Mouse (Mus musculus): ENCODE data around the gene Snrnp25. TPM values are rescaled to one million over a fixed set of nuclear protein-coding genes. Genes with fewer than 3 reads are reported as not detected.

The Snrnp25 gene
- total RNA-seq, 2 experiments from 2014 or later, result 20.6 to 22.4 TPM

DNA sequence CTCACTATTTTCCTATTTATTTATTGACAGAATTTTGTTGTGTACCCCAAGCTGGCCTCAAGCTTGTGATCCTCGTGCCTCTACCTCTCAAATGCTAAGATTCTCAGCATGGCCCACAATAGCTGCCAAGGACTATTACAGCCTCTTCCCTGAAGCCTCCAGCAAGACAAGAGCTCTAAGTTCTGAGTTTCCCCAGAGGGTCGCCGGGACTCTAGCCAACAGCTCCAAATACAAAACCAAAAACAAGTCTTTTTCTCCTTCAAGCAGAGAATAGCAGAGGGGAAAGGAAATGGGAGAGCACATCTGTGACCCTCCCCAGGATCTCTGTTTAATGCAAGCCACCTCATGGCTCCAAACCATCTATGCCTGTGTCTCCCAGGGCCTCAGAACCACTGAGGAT lies 38.8 kb downstream of the Snrnp25 start:
- Histone ChIP-seq H3K27ac (peak overlapping the region; percentile 66), H3K4me3 (no peak overlapping the region)
- no peak for DNase-seq (ENCODE audit: low spot score in 2 of 2)
- TF ChIP-seq CTCF (conservative IDR thresholded peaks at IDR 0.05), result no peak

DNA sequence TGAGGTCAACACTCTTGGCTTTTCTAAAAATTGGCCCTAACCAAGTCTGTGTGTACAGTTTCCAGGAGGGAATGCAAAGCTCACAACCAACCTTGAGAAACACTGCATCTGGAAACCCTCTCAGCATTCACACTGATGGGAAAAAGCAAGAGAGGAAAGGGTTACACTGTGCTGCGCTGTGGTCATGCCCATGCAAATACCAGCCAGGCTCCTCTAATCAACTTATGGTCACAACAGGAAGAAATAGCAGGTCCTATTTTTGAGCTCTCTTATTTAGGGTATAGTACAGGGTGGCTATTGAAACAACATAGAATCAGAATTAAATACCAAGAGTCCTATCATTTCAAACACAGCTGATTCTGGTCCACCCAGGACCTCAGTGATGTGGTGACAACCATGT lies 39.4 kb downstream of the Snrnp25 start:
- no peak for TF ChIP-seq CTCF (conservative IDR thresholded peaks at IDR 0.05)
- Histone ChIP-seq H3K4me3 (no peak overlapping the region), H3K27ac (peak overlapping the region; percentile 66)
- DNase-seq (ENCODE audit: low spot score in 2 of 2), result no peak

DNA sequence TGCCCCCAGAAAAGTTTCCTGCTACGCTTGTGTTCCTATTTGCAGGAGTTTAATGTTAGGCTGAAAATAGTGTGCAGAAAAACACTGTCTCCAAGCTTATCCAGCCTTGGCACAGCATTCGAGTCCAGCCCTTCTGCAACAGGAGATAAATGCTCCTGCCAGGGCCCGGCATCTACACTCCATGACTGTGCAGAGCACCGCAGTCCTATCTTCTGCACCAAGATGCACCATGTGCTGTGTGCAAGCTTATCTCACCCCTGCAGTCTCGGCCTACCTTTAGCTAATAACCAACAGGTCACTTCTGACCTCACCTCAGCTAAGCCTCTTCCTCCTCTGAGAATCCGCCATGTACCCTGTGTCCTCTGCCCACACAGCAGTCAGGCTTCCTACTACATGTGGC lies 40.4 kb downstream of the Snrnp25 start:
- no peak overlapping the region; the same call in 1 of the 2 replicates for H3K27ac ChIP-seq
- H3K4me3 ChIP-seq, result no peak overlapping the region
- no peak for TF ChIP-seq CTCF (conservative IDR thresholded peaks at IDR 0.05)
- no peak for DNase-seq (ENCODE audit: low spot score in 2 of 2)

- H3K27ac ChIP-seq, result no peak overlapping the region
- DNase-seq (ENCODE audit: low spot score in 2 of 2), result no peak
- TF ChIP-seq CTCF (conservative IDR thresholded peaks at IDR 0.05), result peak; percentile 64
- H3K4me3 ChIP-seq, result no peak overlapping the region
These were observed 41.9 kb downstream of the Snrnp25 start for GRCm38 (mm10) chr11:32247068-32247467.

DNA sequence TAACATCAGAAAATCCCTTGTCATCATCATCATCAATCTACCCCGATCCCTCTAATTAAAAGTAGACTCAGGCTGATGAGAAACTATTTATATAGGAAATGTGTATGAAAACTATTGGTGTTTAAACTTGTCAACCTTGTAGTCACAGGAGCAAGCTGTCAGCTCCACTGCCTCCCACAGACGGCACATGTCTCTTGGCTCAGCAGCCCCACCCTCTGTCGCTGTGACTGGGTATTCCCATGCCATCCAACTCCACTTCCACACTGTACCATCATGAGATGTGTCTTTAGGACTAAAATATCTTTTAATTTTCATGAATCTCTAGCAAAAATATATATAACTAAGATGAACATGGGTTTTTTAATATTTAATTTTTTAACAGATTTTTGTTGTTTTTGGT lies 43.1 kb downstream of the Snrnp25 start:
- H3K27ac ChIP-seq, result peak overlapping the region; percentile 15; the same call in 1 of the 2 replicates
- no peak overlapping the region for H3K4me3 ChIP-seq
- no peak; the same call in 1 of the 2 replicates for TF ChIP-seq CTCF (conservative IDR thresholded peaks at IDR 0.05)
- peak in 1 of 2 experiments; percentile 61 for DNase-seq (ENCODE audit: low spot score in 2 of 2)

DNA sequence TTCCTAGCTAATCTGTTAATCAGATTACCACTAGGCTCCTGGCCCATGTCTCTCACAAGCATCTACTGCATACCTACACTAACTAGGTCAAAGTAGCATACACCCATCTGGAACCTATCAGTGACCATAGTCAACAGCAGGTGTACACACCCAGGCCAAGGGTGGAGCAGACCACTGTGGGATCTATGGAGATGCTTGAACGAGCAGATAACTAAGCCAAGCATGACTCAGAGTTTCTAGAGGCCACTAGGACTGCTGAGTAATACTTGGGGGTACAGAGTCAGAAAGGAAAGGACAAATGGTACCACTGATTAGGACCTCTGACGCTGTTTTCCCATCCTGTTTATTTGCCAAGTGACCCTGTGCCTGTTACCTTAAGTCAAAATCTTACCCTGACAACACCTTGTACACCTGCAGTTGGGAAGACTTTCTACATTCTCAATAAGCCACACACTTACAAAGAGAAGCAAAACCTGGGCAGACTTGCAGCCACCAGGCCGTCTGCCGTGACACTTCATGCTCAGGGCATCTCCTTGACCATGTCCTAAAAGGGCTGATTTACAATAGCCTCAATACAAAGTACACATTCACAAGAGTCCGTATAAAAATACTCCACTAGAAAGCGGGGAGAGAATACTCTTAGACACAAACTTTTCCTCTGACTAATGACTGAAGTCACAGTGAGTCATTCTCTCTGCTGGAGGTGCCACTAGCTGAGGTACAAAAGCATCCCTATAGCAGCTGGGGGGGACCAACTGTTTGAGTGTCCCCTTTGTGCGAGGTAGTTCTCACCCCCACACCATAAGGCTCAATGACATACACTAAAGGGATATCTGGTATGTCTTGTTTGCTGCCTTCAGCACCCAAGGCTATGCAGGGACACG lies 45.9 kb downstream of the Snrnp25 start:
- Histone ChIP-seq H3K4me3 (no peak overlapping the region), H3K27ac (no peak overlapping the region)
- no peak for TF ChIP-seq CTCF (conservative IDR thresholded peaks at IDR 0.05)
- DNase-seq (ENCODE audit: low spot score in 2 of 2), result no peak

- TF ChIP-seq CTCF (conservative IDR thresholded peaks at IDR 0.05), result no peak
- H3K4me3 ChIP-seq, result no peak overlapping the region
- DNase-seq (ENCODE audit: low spot score in 2 of 2), result no peak
- H3K27ac ChIP-seq, result no peak overlapping the region
These were observed 47.9 kb downstream of the Snrnp25 start for GRCm38 (mm10) chr11:32253121-32253520.

DNA sequence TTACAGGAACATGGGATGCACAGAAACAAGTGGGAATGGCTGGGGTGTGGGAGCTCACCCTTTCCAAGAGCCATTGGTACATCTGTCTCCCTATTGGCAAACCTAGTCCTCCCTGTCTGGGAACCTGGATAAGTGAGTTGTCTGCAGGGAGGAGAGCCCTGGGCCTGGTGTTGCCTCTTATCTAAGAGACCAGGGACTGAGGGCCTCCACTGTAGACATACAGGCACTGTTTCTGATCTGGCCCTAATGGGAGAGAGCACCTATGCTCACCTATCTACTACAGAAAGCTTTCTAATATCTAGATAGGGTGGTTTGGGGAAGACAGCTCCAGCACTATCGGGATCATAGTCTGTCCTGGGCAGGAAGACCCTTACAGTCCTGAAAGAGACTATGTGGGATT lies 50.9 kb downstream of the Snrnp25 start:
- H3K4me3 ChIP-seq, result no peak overlapping the region
- H3K27ac ChIP-seq, result peak overlapping the region; percentile 47; the same call in 1 of the 2 replicates
- no peak for DNase-seq (ENCODE audit: low spot score in 2 of 2)
- TF ChIP-seq CTCF (conservative IDR thresholded peaks at IDR 0.05), result no peak

DNA sequence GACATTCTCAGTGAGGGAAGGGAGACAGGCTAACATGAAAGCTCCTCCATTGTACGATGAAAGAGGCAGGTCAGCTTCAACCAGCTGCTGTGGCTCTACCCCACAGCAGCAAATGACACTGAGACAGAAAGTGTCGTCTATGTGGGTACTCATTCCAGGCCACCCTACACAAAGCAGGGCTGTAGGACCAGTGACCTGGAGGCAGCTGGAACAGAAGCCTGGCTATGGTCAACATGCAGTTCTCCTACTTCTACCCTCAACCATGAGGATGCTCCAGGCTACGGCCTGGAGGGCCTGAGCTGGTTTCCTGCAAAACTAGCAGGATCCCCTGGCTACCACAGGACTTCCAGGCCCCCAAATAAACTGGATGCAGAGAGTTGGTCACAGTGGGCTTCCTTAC lies 51.4 kb downstream of the Snrnp25 start:
- DNase-seq (ENCODE audit: low spot score in 2 of 2), result no peak

More for the DNA sequence above, 51.4 kb downstream of the Snrnp25 start:
- Histone ChIP-seq H3K27ac (peak overlapping the region; percentile 47; the same call in 1 of the 2 replicates), H3K4me3 (no peak overlapping the region)
- TF ChIP-seq CTCF (conservative IDR thresholded peaks at IDR 0.05), result no peak

Other genes starting within 250 kb of the Snrnp25 start
- gene 4930524B15Rik, start 239.8 kb upstream of the Snrnp25 start, total RNA-seq (2021), result not detected
- 100 to 1,000 TPM; 662 to 700 TPM for gene Nsg2, start 205.0 kb upstream of the Snrnp25 start, total RNA-seq (2021)
- gene Il9r, start 5.1 kb upstream of the Snrnp25 start, total RNA-seq (2021), result not detected
- 10 to 100 TPM; 13.4 to 13.8 TPM for gene Rhbdf1, start 16.9 kb downstream of the Snrnp25 start, total RNA-seq (2021)
- 10 to 100 TPM; 15.6 to 20.5 TPM for gene Mpg, start 21.1 kb downstream of the Snrnp25 start, total RNA-seq (2021)
- 10 to 100 TPM; 62.0 to 64.1 TPM for gene Nprl3, start 62.3 kb downstream of the Snrnp25 start, total RNA-seq (2021)
- gene Hba-x, start 71.0 kb downstream of the Snrnp25 start, total RNA-seq (2021), result not detected
- 100 to 1,000 TPM; 315 to 509 TPM for gene Hba-a1, start 78.1 kb downstream of the Snrnp25 start, total RNA-seq (2021)
- gene Hbq1b, start 81.5 kb downstream of the Snrnp25 start, total RNA-seq (2021), result 1 to 10 TPM; 1.0 to 1.7 TPM
- 100 to 1,000 TPM; 253 to 450 TPM for gene Hba-a2, start 91.1 kb downstream of the Snrnp25 start, total RNA-seq (2021)
- gene Hbq1a, start 94.7 kb downstream of the Snrnp25 start, total RNA-seq (2021), result 1 to 10 TPM; 1.1 to 1.8 TPM
- gene Sh3pxd2b, start 142.4 kb downstream of the Snrnp25 start, total RNA-seq (2021), result 10 to 100 TPM; 10.2 to 11.1 TPM
- 10 to 100 TPM; 29.4 to 33.7 TPM for gene Ubtd2, start 250.0 kb downstream of the Snrnp25 start, total RNA-seq (2021)